Mouse (Mus musculus): ENCODE measurements around the gene Pxk.

- TF ChIP-seq POLR2AphosphoS2 (IDR thresholded peaks at IDR 0.05; ENCODE audit: insufficient read length, low read depth) (no peak), POLR2A (IDR thresholded peaks at IDR 0.05; ENCODE audit: insufficient read length, low read depth) (no peak), REST (IDR thresholded peaks at IDR 0.05; ENCODE audit: insufficient read depth, insufficient read length) (no peak)
Observed at GRCm38 (mm10) chr14:8134234-8134633, 36.2 kb downstream of the Pxk start.
